ENCODE assay signal across 7 mouse cellular contexts in genomic region chr9:83609422-83610297, GRCm38 (mm10).
DNase-seq lines count a peak whose midpoint lies in the region; ATAC-seq and TF ChIP-seq lines count a peak whose summit lies in the region.

No protein-coding gene starts in this region.

- DNase-seq in adipocyte (ENCODE audit: low spot score), result peak; percentile 77
- peak; percentile 85 to 90 for DNase-seq in cerebellum, postnatal 25 days
- peak; percentile 50 for DNase-seq in gastrocnemius, adult 18-20 months (ENCODE audit: low spot score)
- peak; percentile 81 to 88 for DNase-seq in left cerebral cortex, postnatal 10 days (ENCODE audit: extremely low spot score in 1 of 2, low spot score in 2 of 2)
- DNase-seq in midbrain, embryonic 14.5 days, result peak; percentile 95
- DNase-seq in spleen, adult 2 months (ENCODE audit: low read depth in 1 of 2, low spot score in 2 of 2), result peak; percentile 49 to 65

- no peak overlapping the region for H3K4me3 ChIP-seq in intestine, embryonic 15.5 days (replicated peaks)
- no peak overlapping the region for H3K4me3 ChIP-seq in midbrain, embryonic 14.5 days (replicated peaks; ENCODE audit: low read depth, low read length)
- no peak overlapping the region for H3K4me3 ChIP-seq in spleen, adult 2 months (ENCODE audit: extremely low read depth, insufficient read depth, insufficient read length)

- H3K4me1 ChIP-seq in intestine, embryonic 15.5 days (replicated peaks), result 0 out of 2 replicates have a peak, but pooled peaks cover 6% of the 10 kb centered on the region
- peaks cover 5% of the 10 kb centered on the region; the same call in 1 of the 2 replicates for H3K4me1 ChIP-seq in midbrain, embryonic 14.5 days (ENCODE audit: control insufficient read depth, insufficient read depth, low read length)
- H3K4me1 ChIP-seq in spleen, adult 2 months (ENCODE audit: control insufficient read depth, insufficient read depth, insufficient read length), result no peaks in the 10 kb centered on the region

- intact Hi-C loops in left cerebral cortex, postnatal 10 days (cut with DNase I), result loop anchor here (5.0 to 10.0 kb wide), 2 partner anchors 122 to 225 kb away; no protein-coding TSS in a partner anchor

- TF ChIP-seq POLR2A in spleen, adult 2 months (IDR thresholded peaks at IDR 0.05; ENCODE audit: low read depth, low read length), result no peak

- 41% methylated on average over 9 of the region's 9 CpGs for WGBS in intestine, embryonic 15.5 days
- WGBS in midbrain, embryonic 14.5 days, result 41% methylated on average over 9 of the region's 9 CpGs
- WGBS in spleen, adult 2 months, result 45% methylated on average over 9 of the region's 9 CpGs

- peak; percentile 79; the same call in 1 of the 2 replicates for TF ChIP-seq CTCF in spleen, adult 2 months (IDR thresholded peaks at IDR 0.05; ENCODE audit: extremely low read depth, insufficient read depth, insufficient read length, insufficient replicate concordance)

- H3K27ac ChIP-seq in intestine, embryonic 15.5 days, result no peak overlapping the region
- H3K27ac ChIP-seq in midbrain, embryonic 14.5 days (replicated peaks; ENCODE audit: low read depth, low read length), result peak overlapping the region; percentile 43; the same call in 1 of the 2 replicates
- no peak overlapping the region for H3K27ac ChIP-seq in spleen, adult 2 months (ENCODE audit: insufficient read depth, low read length)

- no peak overlapping the region for H3K9ac ChIP-seq in intestine, embryonic 15.5 days
- H3K9ac ChIP-seq in midbrain, embryonic 14.5 days (replicated peaks; ENCODE audit: low read length), result no peak overlapping the region

- no peaks in the 10 kb centered on the region for H3K36me3 ChIP-seq in intestine, embryonic 15.5 days
- H3K36me3 ChIP-seq in midbrain, embryonic 14.5 days (ENCODE audit: control insufficient read depth, insufficient read depth, low read length), result no peaks in the 10 kb centered on the region
- no peaks in the 10 kb centered on the region for H3K36me3 ChIP-seq in spleen, adult 2 months (ENCODE audit: control insufficient read depth, insufficient read depth, low read length)

- peak; percentile 82 for ATAC-seq in intestine, embryonic 15.5 days
- ATAC-seq in midbrain, embryonic 14.5 days (ENCODE audit: low FRiP score, low TSS enrichment), result peak; percentile 84

- no peaks in the 10 kb centered on the region for H3K27me3 ChIP-seq in intestine, embryonic 15.5 days (replicated peaks)
- no peaks in the 10 kb centered on the region for H3K27me3 ChIP-seq in midbrain, embryonic 14.5 days (ENCODE audit: control insufficient read depth, insufficient read depth, low read length)
- no peaks in the 10 kb centered on the region for H3K27me3 ChIP-seq in spleen, adult 2 months (ENCODE audit: control insufficient read depth, insufficient read depth, low read length)

- H3K4me2 ChIP-seq in intestine, embryonic 15.5 days (replicated peaks), result no peak overlapping the region
- no peak overlapping the region for H3K4me2 ChIP-seq in midbrain, embryonic 14.5 days (ENCODE audit: low read length)

- no peaks in the 10 kb centered on the region for H3K9me3 ChIP-seq in intestine, embryonic 15.5 days
- no peaks in the 10 kb centered on the region for H3K9me3 ChIP-seq in midbrain, embryonic 14.5 days (ENCODE audit: control insufficient read depth, low read length)
